Mouse (Mus musculus): ENCODE measurements around the gene Asap3.

DNA sequence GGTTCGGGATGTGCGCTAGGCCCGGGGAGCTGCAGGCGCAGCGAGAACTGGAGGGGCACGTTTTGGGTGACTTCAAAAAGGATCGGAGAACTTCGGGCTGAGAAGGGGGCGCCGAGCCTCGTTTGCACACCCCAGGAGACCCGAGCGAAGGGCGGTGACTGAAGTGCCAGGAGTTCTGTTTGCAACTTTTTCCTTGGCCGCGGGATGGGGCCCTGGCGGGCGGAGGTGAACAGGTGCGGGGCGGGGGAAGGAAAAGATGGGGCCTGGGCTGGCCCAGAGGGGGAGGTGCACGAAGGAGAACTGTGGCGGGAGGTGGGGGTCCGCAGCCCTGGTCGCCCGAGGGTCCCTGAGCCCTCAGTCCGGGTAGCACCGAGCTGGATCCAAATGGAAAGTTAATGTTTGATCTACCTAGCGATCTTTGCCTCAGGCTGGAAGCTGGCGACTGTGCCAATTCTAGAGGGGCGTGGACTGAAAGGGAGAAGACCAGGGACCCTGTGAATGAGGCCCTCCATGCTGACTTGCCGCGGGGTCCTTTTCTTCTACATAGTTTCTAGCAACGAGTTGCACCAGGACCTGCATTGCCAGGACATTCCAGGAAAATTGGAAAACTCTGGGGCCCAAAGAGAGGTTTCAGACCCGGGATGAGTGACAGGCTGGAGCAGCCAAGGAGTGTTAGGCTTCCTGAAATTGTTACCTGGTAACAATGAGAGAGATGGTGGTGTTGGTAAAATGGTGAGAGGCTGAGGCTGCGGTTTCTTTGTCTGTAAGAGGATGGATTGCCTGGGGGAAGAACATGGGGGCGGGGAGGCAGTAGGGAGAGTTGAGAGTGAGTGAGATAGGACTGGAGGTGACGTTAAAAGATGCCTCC, 42.5 kb downstream of the Asap3 start:
- no peak for TF ChIP-seq POLR2A (IDR thresholded peaks at IDR 0.05; ENCODE audit: borderline replicate concordance, extremely low read depth, low read depth, low read length)
- TF ChIP-seq CTCF (IDR thresholded peaks at IDR 0.05; ENCODE audit: insufficient read depth, low read length) = no peak
